Mouse (Mus musculus): ENCODE results near the gene Tlr4.

The Tlr4 gene

DNA sequence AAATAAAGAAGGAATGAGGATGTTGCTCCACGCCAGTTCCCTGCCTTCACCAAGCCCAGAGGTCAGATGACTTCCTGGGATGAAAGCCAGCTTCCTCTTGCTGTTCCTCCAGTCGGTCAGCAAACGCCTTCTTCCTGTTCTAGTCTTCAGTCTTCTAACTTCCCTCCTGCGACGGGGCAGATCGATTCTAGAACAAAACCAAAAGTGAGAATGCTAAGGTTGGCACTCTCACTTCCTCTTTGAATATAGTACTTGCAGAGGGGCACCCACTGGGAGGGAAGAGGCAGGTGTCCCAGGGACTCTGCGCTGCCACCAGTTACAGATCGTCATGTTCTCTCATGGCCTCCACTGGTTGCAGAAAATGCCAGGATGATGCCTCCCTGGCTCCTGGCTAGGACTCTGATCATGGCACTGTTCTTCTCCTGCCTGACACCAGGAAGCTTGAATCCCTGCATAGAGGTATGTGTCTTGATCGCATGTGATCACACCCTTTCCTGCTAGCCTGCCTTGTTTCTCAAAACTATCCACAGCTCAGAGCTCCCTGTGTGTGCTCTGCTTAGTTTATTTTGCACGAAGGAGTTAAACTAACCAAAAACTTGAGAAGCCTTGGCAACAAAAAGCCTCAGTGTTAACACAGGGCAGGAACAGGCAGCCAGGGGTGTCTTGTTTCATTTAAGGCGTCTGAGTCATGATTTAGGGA, at the start of gene Tlr4:
Gene Tlr4 (plus strand): TSS at position 122 of the 700 bp plus-strand sequence.
- peak; percentile 64 for DNase-seq (ENCODE audit: low spot score)

- no peak for DNase-seq (ENCODE audit: low spot score)
These were observed 33.1 kb upstream of the Tlr4 start for GRCm38 (mm10) chr4:66794283-66794682.

DNA sequence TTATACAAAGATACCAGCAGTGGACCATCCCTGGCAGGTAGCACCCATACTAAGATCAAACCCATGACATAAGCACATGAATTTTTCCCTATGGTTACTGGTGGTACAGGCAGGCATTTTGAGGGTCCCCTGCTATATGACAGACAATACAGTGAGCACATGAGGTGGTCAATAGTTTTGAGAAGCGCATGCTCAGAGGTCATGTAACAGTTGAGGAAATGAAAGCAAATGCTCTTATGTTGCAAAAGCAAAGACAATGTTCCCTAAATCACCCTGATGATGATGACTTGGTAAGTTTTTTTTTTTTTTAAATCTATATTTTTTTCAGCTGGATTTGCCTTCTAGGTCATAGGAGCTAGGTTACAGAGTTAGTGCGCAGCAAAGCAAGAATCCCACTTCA, 30.7 kb upstream of the Tlr4 start:
- no peak for DNase-seq (ENCODE audit: low spot score)

- DNase-seq (ENCODE audit: low spot score), result no peak
These were observed 22.7 kb upstream of the Tlr4 start for GRCm38 (mm10) chr4:66804552-66805301.

- DNase-seq (ENCODE audit: low spot score), result no peak
These were observed 21.6 kb upstream of the Tlr4 start for GRCm38 (mm10) chr4:66805747-66806146.

- no peak for DNase-seq (ENCODE audit: low spot score)
These were observed 10.9 kb upstream of the Tlr4 start for GRCm38 (mm10) chr4:66816364-66817026.

DNA sequence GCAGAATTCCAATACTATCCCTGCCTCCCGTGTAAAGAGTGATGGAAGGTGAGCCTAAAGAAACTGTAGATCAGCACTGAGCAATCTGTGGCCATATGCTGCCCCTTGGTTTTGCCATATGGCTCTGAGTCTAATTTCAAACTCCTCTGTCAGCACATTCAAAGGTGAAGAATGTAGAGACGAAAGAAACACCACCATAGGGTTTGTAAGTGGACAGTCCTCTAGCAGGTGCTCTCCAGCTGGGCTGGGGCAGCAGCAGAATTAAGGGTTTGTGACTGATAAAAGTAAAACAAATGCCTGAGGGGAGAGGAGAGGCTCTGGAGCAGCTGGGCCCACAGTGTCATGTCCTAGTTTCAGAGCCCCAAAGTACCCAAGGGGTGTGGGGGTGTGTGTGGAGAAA, 6.2 kb upstream of the Tlr4 start:
- DNase-seq (ENCODE audit: low spot score), result no peak

DNA sequence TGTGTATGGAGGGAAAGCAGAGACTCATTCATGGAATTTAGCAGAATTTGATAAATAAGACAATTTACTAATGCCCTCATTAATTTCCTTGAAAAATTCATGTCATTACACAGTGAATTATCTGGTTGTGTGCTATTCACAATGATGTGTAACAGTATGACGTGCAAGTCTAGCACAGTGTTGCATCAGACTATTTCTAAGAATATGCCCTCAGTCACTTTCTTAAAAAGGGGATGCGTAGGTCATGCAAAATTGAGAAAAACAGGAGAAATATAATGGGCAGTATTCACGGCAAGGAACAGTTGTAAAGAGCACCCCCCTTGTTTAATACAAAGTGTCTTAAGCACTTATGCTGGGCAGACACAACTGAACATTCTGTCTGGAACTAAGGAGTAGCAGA, 5.6 kb upstream of the Tlr4 start:
- no peak for DNase-seq (ENCODE audit: low spot score)

- no peak for DNase-seq (ENCODE audit: low spot score)
These were observed 832 bp downstream of the Tlr4 start for GRCm38 (mm10) chr4:66828163-66828668.

DNA sequence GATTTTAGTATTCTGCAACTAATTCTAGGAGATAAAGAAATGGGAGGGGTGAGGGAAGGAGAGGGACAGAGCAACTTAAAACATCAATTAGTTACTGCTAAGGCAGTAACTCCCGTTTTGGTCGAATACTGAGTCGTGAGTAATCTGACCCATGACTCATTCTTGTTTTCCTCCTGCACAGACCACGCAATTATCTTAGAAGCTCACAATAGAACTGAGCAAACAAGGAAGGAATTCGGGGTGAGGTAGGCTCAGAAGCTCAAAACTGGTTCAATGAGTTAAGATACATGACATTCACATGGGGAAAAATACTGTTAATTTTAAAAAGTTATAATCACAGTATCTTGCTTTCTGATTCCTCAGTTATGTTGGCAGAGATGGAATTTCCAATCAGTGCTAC, 1.3 kb downstream of the Tlr4 start:
- DNase-seq (ENCODE audit: low spot score), result no peak

GRCm38 (mm10) chr4:66838071-66838470, 10.7 kb downstream of the Tlr4 start:
- DNase-seq (ENCODE audit: low spot score), result no peak

DNA sequence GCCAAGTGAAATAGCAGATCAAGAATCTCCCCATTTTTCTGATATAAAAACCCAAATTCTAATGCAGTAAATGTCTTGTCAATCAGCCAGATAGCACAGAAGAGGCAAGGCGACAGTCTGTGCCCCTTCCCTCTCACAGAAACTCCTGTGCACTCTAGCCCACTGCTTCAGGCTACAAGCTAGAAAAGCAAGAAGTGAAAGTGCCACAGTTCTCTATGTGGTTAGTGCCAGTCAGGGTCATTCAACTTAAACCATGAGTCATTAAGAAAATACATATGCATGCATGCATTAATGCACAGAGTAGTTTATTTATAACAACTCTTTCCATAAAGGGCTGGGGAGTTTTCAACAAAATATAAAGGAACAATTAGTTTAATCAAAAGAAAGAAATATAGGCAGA, 15.9 kb downstream of the Tlr4 start:
- DNase-seq (ENCODE audit: low spot score), result no peak

GRCm38 (mm10) chr4:66852011-66852410, 24.6 kb downstream of the Tlr4 start:
- no peak for DNase-seq (ENCODE audit: low spot score)

GRCm38 (mm10) chr4:66856992-66857391, 29.6 kb downstream of the Tlr4 start:
- DNase-seq (ENCODE audit: low spot score), result no peak

DNA sequence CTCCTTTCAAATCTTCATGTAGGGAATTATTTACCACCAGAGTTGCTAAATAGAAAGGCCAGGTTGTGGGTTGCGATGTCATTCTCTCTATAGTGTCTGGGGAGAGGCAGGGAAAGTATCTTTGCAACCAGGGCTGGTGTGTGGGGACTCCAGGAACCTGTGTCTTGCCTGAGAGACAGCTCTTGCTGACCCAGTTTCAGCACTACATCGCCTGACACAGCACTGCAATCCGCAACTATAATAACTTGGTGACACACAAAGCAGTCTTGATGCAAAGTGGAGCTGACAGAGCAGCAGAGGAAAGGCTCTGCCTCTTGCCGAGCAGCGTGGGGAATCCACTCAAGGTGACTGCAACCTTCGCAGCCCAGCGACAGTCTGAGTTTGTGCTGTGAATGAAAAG, 42.5 kb downstream of the Tlr4 start:
- DNase-seq (ENCODE audit: low spot score), result no peak

GRCm38 (mm10) chr4:66872026-66872425, 44.6 kb downstream of the Tlr4 start:
- DNase-seq (ENCODE audit: low spot score), result no peak

DNA sequence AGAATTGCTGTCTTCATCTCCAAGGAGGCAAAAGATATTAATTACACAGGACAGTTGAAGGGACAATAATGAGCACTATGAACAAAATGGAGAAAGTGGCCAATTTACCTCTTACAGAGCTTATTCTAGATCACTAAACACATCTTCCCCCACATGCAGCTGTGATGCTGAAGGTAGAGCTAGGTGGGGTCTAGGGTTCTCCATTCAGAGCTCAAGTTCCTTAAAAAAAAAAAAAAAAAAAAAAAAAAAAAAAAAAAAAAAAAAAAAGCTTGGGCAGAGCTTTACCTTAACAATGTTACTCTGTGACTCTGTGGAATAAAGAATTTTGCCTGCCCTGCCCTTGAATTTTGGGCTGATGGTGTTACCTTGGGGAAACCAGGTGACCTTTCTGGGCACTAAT, 46.0 kb downstream of the Tlr4 start:
- no peak for DNase-seq (ENCODE audit: low spot score)

DNA sequence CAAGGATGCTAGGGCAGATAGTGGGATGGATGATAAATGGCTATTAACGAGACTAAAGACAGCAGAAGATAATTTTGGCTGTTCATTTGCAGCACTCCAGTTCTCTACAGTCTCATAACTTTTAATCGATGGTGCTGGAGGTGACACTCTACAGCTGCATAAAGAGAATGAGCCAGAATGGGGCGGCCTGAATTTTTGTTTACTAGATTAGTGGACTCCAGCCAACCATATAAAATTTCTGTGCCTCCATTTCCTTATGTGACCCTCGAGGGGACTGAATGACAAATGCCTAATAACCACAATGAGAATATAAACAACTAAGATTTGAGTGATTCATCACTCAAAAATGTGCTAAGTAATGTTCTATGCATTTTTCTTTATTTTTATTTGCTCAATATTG, 48.4 kb downstream of the Tlr4 start:
- DNase-seq (ENCODE audit: low spot score), result no peak

DNA sequence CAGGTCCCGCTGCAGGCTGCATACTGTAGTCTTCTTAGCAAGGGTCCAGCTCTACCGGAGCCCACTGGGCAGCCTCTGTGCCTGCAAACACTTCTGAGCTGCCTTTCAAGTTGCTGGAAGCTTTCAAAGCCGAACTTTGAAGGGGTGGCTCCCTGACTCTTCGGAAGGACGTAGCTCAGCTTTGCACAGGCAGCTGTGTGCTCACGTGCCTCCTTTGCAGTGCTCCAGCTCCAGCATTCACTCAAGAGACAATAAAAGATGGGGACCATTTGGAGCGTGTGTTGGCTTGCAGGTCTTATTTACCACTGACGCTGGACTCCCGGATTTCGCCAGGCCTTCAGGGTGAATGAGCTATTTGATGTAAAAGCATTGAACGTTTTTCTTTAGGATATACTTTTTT, 50.2 kb downstream of the Tlr4 start:
- DNase-seq (ENCODE audit: low spot score), result no peak

- no peak for DNase-seq (ENCODE audit: low spot score)
These were observed 54.1 kb downstream of the Tlr4 start for GRCm38 (mm10) chr4:66881496-66881895.

- DNase-seq (ENCODE audit: low spot score), result no peak
These were observed 55.9 kb downstream of the Tlr4 start for GRCm38 (mm10) chr4:66883264-66883663.

GRCm38 (mm10) chr4:66894547-66894946, 67.2 kb downstream of the Tlr4 start:
- DNase-seq (ENCODE audit: low spot score), result no peak

- no peak for DNase-seq (ENCODE audit: low spot score)
These were observed 67.6 kb downstream of the Tlr4 start for GRCm38 (mm10) chr4:66894981-66895380.

Measured in layer of hippocampus, adult 11-12 months (tissue).